Mouse (Mus musculus): ENCODE measurements around the gene Chrm4. TPM values are rescaled to one million over a fixed set of nuclear protein-coding genes. Genes with fewer than 3 reads are reported as not detected.

Gene Chrm4
- total RNA-seq (2023): not detected in 2 replicates

GRCm38 (mm10) chr2:91926949-91927348 is at the start of gene Chrm4:
Gene Chrm4 (plus strand): TSS chr2:91927249.

GRCm38 (mm10) chr2:91932160-91932711 is 5.2 kb downstream of the Chrm4 start, which contains the start of gene Mdk:
Gene Mdk (minus strand): TSS chr2:91932297.

DNA sequence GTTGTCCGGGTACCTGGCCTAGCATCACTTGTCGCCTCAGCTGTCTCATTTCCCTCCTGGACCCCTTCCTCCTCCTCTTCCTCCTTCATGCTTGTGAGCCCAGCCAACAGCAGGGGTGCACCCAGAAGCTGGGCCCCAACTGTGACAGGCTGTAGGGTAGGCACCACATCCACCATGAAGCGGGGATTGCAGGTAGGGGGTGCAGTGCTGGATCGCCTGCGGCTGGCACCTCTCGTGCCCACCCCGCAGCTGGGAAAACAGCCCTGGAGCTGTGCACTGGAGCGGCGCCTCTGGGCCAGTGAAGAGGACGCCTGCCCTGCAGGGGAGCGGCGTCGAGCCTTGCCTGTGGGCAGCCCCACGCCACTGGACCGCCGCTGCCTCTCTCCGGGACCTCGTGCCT is 18.4 kb downstream of the Chrm4 start, which contains the start of gene Gm9821:
Gene Gm9821 (plus strand): TSS at position 221 of the 400 bp plus-strand sequence.

GRCm38 (mm10) chr2:91975581-91976541 is 48.8 kb downstream of the Chrm4 start, which contains the start of gene Dgkz:
Gene Dgkz (minus strand): TSS chr2:91975864.

Other genes starting within 250 kb of the Chrm4 start
- gene Atg13, start 216.7 kb upstream of the Chrm4 start, total RNA-seq (2023): 29.4 and 45.6 TPM in 2 replicates
- gene Harbi1, start 216.4 kb upstream of the Chrm4 start, total RNA-seq (2023): 2.7 and 3.4 TPM in 2 replicates
- gene Ambra1, start 197.1 kb upstream of the Chrm4 start, total RNA-seq (2023): 30.6 and 43.0 TPM in 2 replicates
- gene Mdk, start 5.0 kb downstream of the Chrm4 start, total RNA-seq (2023): 1.7 and 3.5 TPM in 2 replicates
- gene Gm9821, start 18.5 kb downstream of the Chrm4 start, total RNA-seq (2023): not detected in 2 replicates
- 200 and 241 TPM in 2 replicates for gene Dgkz, start 48.6 kb downstream of the Chrm4 start, total RNA-seq (2023)
- gene Creb3l1, start 97.3 kb downstream of the Chrm4 start, total RNA-seq (2023): 2.6 TPM in 2 replicates
- gene Phf21a, start 165.9 kb downstream of the Chrm4 start, total RNA-seq (2023): 111 and 143 TPM in 2 replicates

All from neutrophil, adult 65 days (primary cell).